Mouse (Mus musculus) ovary, postnatal 10 days (tissue): ENCODE data around the gene Elp1.

Experiments used
- DNase-seq: peaks from one replicate; pipeline ENCODE4 v3.0.0; 2022; ENCODE audit warnings: low spot score

Gene Elp1

DNA sequence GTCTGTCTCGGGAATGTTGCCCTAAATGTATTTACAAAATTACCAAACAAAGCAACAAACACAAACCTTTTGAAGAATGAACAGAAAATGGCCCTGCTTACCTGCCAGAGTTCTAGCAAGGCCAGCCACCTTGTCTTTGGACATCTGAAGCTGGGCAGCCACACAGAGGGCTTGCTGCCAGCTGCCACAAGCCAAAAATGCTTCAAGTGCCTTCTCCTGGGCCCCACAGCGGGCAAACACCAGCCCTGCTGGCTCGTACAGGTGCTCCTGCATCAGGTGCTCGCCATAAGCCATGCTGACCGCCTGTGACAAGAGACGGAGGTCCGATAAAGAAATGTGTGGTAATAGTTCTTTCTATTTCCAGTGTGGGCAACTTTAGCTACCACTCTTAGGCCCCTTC, 33.2 kb downstream of the Elp1 start:
- DNase-seq = no peak

DNA sequence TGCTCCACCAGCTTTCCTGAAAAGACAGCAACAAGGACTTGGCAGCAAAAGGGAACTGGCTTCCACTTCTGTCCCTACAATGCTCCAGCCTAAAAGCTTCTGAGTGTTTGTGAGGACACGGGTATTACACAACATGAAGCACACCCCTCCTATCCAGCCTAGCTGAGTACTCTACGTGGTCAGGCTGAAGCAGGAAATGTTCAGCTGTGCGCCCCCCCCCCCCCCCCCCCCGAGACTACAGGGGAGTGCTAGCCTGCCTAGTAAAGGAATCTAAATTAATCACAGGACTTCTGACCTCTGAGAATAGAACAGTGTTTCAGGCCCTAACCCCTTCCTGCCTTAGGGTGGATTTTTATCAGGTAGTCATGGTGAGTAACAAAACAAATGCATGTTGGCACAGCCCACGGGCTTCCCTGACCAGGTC, 34.3 kb downstream of the Elp1 start:
- no peak for DNase-seq

DNA sequence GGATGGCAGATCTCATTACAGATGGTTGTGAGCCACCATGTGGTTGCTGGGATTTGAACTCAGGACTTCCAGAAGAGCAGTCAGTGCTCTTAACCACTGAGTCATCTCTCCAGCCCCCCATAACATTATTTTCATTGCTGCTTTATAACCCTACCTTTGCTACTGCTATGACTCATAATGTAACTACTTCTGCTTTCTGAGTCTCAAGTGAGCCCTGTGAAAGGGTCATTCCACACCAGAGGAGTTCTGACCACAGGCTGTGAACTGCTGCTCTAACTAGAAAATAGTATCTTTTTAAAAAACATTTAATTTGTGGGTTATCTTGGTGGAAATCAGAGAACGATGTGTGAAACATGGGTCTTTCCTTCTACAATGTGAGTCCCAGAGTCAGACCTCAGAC, 44.4 kb downstream of the Elp1 start:
- no peak for DNase-seq

DNA sequence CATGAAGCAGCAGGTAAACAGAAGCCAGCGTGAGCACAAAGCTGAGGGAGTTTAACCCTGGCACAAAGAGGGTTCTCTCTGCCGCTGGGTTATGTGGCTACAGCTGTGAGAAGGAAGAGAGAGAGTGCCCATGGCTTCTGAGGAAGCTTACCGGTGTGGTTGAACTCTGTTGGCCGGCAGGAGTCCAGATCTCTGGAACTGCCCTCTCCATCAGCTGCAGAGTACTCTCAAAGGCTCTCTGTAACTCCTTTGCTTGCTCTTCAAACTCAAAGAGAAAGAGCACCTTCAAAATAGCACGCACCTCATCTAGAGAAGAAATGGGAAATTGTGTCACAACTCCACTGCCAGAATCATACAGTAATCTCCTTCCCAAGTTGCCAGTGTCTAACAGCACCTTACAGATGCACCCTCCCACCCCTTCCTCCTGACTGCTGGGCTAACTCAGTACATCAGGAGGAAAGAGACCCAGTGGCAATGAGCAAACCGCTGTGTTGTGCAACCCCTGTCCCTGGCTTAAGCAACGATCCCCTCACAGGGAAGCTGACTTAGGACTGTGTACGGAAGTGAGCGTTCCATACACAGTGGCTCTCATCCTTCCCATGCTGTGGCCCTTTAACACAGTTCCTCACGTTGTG, 45.0 kb downstream of the Elp1 start:
- no peak for DNase-seq

DNA sequence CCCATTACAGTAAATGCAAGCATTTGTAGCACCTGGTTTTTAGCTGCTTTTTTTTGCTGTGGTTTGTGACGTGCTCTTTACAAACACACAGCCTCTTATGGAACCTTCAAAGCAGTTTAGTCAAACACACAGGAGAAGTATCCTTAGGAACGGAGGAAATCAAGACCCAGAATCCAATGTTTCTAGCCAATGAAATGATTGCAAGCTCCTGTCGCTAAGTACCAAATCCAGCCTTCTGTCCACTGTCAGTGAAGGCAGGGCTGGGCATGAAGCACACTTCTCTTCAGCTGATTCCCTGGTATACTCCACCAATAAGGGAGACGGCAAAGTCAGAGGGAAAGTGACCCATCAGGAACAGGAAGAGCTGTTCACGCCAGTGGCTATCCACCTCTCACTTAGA, 46.1 kb downstream of the Elp1 start:
- no peak for DNase-seq

DNA sequence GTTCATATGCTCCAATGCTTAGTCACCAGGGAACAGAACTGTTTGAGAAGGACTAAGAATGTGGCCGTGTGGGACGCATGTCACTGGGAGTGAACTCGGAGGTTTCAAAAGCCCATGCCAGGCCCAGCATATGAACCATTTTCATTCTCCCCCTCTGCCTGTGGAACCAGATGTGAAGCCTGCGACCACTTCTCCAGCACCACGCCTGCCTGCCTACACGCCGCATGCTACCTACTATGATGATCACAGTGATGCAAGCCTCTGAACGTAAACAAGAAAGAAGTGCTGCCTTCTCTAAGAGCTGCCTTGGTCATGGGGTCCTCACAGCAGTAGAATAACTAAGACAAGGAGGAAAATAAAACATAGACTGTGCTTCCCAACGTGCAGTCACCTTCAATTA, 54.7 kb downstream of the Elp1 start:
- no peak for DNase-seq

DNA sequence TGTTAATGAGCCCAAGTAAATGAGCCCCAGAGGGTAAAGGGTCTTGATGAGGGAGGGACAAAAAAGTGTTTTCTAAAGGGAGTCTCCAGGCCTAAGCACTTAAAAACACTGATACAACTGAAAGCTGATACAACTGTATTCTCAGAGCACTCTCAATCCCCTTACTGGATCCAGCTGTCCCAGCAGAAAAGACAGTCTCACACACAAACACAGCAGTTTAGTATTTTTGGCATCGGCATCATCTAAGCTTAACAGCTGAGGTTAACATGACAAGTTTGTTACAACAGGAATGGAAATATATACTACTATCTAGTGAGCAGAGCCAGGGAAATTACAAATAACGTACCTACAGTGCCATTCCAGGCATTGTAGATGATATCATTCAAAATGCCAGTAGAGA, 55.8 kb downstream of the Elp1 start:
- DNase-seq = no peak

DNA sequence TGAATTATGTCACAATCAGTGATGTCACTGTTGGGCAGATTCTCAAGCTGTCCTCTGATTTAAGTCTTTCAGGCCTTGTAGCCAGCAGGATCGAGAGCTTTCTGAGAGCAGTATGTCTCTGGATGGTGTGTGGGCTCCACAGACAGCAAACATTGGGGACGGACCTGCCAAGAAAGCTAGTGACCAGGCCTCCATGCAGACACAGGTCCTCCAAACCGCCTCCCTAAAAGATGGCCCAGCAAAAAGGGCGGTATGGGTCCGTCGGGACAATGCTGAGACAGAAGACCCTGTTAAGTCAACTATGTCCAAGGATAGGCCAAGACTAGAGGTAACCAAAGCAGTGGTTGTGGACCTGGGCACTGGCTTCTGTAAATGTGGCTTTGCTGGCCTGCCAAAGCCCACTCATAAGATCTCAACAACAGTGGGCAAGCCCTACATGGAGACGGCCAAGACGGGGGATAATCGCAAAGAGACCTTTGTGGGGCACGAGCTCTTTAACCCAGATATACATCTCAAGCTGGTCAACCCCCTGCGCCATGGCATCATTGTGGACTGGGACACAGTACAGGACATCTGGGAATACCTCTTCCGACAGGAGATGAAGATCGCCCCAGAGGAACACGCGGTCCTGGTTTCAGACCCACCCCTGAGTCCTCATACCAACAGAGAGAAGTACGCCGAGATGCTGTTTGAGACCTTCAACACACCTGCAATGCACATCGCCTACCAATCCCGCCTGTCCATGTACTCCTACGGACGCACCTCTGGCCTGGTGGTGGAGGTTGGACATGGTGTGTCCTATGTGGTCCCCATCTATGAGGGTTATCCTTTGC, 58.6 kb downstream of the Elp1 start, which contains the start of gene Actl7a:
Gene Actl7a (plus strand): TSS at position 51 of the 833 bp plus-strand sequence.
- no peak for DNase-seq

DNA sequence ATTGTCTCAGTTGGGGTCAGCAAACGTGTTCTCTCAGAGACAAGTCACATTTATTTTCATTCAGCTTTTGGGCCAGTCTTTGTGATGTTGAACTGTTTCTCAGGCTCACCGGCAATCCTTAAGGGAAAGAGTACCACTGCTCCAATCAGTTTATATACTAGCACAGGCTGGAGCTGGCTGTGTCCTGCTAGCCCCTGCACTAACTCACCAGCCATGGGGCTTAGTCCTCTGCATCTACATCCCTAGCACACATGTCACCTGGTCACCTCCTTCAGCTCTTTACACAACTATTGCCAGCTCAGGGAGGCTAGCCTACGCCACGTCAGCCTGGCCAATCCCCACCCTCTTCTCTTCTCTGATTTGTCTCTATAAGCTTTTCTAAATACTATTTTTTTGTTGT, 59.4 kb downstream of the Elp1 start:
- no peak for DNase-seq

DNA sequence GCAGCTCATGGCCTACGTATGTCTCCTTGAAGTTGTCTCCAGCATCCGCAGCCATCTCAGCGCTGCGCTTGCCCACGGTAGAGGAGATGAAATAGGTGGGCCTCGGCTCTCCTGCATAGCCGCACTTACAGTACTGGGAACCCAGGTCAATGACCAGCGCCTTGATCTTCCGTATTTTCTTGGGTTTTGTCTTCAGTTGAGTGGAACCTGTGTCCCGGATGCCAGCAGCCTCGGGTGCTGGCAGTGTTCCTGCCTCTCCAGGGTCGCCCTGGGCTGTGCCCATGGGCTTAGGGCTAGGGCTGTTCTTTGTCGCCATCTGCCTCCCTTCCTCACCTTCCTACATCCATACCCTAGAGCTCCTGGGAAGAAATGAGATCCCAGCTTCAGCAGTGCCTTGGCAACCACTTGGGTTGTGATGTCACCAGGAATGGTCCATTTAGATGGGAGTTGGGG, 61.1 kb downstream of the Elp1 start, which contains the start of gene Actl7b:
Gene Actl7b (minus strand): TSS at position 403 of the 453 bp plus-strand sequence.
- no peak for DNase-seq

DNA sequence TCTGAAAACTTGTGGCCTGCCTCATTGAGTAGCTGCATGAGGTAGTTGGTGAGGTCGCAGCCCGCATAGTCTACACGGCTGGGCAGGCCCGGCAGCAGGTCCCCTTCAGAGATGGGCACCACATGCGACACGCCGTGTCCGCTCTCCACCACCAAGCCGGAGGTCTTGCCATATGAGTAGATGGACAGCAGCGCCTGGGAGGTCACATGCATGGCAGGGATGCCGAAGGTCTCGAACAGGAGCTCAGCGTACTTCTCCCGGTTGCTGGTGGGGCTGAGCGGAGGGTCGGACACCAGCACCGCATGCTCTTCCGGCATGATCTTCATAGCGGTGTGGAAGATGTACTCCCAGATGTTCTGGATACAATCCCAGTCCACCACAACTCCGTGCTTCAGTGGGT, 61.5 kb downstream of the Elp1 start:
- DNase-seq = no peak

DNA sequence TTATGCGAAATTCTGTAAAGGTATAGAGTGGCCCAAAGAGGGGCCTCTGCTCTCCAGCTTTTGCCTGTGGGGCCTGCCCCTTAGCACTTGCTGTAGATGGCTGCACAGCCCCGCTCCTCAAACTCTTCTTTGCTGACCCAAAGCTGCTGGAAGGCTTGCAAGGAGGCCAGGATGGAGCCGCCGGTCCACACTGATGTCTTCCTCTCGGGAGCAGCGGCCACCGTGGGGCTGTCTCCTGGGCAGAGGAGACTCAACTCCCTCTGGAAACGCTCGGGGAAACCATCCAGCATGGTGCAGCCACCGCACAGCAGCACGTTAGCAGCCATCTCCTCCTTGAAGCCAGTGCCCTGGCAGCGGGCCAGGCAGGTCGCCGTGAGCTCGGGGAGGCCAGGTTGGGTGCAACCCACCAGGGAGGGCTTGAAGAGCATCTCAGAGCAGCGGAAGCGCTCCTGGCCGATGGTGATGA, 62.1 kb downstream of the Elp1 start, which contains the start of gene Gm26657:
Gene Gm26657 (plus strand): TSS at position 51 of the 466 bp plus-strand sequence.
- no peak for DNase-seq

DNA sequence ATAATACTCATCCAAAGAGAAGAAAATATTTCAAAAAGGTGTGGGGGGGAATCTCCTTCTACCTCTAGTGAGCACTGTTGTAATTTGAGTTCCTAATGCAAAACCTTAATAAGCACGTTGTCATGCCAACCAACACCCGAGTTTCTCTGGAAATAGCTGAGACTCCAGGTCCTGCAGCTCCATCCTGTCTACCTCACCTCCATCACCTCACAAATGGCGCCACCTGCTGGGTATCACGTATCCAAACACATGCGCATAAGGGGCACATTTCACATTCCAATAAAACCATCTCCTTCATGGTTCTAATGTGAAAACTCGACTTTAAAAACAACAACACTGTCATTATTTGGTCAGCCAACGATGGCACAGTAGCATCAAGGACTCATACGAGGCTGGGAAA, 76.3 kb downstream of the Elp1 start:
- DNase-seq = no peak

DNA sequence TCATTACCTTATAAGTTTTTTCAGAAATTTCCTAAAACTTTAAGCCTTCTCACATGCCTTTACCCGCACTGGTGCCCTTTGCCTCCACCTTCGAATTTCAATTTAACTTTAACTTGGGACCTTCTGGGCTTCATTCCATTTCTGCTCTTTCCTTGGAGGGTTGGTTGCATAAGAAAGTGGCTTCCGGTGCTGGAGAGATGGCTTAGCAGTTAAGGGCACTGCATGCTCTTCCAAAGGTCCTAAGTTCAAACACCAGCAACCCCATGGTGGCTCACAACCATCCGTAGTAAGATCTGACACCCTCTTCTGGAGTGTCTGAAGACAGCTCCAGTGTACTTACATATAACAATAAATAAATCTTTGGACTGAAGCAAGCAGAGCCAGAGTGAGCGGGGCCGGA, 78.9 kb downstream of the Elp1 start:
- no peak for DNase-seq

DNA sequence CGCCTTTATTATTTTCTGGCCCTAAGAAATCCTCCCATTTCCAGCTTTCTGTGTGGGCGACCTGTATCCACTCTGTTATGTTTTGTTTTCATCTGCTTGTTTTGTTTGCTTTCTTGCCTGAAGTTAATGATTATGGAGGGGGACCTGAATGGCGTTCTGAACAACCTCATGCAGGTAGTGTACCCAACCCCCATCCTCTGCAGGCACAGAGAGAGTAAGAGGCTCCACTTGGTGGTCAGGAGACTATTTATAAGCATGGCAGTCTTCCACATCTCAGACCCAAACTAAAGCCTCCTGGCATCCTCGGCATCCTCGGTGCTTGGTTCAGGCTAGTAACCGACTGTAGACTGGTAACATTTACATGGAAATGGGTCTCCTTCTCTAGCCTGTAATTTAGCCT, 79.8 kb downstream of the Elp1 start:
- no peak for DNase-seq

DNA sequence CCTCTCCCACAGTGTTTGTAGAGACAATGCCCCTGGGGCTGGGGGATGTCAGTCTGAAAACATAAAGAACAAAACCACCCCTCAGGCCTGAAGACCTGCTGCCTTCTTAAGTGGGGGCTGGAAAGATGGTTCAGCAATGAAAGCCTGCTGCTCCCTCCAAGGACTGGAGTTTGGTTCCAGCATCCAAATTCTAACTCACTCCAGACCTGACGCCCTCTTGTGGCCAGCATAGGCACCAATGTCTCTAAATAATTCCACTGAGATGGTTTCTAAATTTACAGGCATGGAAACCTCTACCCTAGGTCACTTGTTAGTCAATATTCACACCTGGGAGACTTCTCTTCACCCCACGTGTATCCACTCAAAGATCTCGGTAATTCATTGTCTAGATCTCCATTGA, 80.7 kb downstream of the Elp1 start:
- no peak for DNase-seq

DNA sequence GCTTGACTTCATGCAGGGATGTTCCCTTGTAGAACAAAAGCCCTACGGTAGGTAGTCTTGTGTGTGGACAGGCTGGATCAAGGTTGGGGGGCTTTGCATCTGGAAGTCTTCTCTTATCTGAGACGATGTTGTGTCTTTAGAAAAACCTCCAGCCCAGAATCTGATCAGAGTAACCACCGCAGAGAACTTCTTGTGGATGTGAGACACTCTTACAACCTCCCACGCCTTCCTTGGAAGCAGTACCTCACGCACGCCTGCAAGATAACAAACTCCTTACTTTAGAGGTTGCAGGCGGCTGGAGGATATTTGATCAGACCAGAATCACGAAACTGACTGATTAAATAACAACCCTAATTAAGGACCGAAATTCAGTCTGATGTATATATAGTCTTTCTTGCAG, 81.7 kb downstream of the Elp1 start:
- DNase-seq = no peak

DNA sequence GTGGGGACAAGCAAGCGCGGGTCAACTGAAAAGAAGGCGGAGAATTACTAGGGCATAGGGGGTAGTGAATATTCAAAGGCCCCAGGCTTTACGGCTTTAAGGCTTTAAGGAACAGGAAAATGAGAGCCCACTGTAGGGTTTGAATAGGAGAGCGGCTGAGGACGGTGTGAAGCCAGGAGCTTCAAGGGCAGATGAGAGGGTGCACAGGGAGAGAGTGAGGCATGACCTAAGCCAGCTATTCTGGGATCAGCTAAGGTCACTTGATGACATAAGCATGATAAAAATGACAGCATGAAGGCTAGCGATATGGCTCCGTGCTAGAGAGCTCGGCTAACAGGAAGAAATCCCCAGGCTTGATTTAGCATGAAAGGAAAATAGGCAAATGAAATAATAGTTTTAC, 82.7 kb downstream of the Elp1 start:
- DNase-seq = no peak

DNA sequence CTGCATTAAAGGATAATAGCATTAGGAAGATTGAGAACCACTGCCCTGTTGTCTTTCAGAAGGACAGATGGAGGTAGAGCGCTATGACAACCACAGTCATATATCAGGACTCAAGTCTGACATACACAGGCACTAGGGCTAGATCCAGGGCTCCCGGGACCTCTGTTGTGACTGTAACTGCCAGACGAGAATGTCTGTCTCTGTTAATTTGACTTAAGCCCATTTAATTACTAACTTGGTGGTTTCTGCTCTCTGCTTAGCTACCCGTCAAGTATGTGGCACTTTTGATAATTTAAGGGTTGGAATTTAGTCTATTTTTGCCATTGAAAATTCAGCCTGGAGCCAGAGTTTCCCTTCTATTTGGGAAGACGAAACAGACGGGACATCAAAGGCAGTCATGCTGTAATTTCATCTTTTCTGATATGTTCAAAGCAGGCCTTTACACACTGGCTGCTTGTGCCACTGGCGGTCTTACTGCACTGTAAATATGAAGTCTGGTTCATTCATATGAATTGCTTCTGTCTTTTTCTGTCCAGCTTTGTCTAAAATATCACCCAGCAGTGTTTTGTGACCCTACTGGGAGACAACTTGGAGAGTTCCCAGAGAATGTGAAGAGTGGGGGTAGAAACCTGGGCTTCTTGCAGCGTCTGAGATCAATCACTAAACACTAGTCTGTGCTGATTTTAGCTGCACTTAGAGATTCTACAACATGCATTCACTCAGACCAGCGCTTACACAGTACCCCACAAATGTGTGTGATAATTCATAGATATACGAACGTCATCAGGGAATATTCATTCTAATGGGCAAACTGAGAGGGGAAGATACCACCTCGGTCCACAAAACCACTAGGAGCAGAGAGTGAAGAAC, 83.3 kb downstream of the Elp1 start:
- DNase-seq = no peak

DNA sequence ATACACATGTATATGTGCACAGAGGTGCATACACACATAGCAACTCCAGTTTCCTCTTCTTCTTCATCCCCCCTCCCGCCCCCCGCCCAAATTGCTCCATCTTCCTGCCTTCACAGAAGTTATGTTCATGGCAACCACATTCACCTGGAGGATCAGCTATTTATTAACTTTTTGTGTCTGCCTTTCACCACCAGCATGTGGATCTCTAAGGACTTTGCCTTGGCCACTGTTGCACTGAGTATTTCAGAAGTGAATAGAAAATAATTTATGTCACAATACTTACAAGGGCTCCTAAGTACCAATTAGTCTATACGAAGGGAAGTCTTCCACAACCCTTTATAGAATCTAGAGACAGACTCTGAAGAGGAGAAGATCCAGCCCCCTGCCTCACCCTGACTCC, 84.2 kb downstream of the Elp1 start:
- no peak for DNase-seq

DNA sequence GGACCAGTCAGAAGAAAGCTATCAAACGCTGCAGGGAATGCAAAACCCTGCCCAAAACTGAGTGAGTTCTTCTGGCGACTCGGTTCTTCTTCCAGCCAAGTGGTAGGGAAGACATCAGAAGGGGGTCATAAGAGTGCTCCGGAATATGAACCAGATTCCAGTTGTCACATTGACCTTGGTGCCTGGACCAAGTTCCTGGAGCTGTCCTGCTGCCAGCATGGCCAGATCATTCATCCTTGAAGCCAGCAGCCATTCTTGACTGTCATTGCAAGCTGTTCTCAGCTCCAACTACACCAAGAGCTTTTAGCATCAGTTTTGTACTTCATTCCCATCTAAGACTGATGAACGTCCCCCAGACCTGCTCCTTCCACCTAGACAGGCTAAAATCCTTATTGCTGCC, 85.3 kb downstream of the Elp1 start:
- DNase-seq = no peak

DNA sequence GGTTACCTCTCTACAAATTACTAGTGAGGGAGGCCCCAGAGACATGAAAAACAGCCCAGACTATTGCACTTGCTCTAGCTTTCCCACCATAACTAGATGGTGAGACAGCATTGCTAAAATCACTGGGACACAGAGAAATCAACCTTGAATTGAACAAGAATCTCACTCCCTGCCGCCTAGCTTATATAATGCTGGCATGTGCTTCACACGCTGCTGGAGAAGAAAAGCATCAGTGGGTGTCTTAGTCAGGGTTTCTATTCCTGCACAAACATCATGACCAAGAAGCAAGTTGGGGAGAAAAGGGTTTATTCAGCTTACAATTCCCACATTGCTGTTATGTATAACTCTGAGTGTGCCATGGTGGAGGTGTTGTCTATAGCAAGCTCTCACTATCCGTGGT, 89.0 kb downstream of the Elp1 start:
- no peak for DNase-seq
